Mouse (Mus musculus): ENCODE results near the gene Zfp663. TPM values are rescaled to one million over a fixed set of nuclear protein-coding genes. Genes with fewer than 3 reads are reported as not detected.

Gene Zfp663
- 7.6 and 9.2 TPM in 2 replicates for polyA plus RNA-seq (2016; fragmentation: Nextera tagmentation; extraction: Ambion mirVana)

DNA sequence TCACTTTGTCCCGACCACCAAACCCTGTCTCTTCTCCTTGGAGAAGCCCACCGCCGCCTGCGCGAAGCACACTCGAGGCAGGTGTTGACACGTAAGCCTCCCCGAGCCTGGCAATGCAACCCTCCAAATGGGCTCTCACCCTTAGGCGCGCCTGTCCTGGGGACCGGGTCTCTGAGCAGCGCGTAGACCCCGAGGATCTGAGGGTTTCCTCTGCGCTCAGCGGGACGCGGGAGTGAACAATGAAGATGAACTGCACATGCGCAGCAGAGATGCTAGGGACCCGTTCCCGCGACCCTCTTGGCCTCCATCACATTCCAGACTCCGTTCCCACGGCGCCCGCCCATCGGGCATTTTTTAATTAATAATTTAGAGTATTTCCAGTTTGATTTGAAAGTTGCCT lies at the start of gene Zfp663:
Gene Zfp663, minus strand, starts transcription at position 234 of the 400 bp plus-strand sequence.
- H3K4me3 ChIP-seq: peak within 1 kb of the TSS; percentile 59
- peaks cover 29% of the 10 kb centered on the region for H3K4me1 ChIP-seq
- no peaks in the 10 kb centered on the region for H3K9me3 ChIP-seq
- peak; percentile 59 for ATAC-seq (ENCODE audit: low FRiP score, low read depth)
- peak within 1 kb of the TSS; percentile 85 for H3K9ac ChIP-seq (replicated peaks)
- H3K27me3 ChIP-seq: peaks cover 7% of the 10 kb centered on the region
- WGBS: under 1% methylated on average over 27 of the region's 27 CpGs
- no peaks in the 10 kb centered on the region for H3K36me3 ChIP-seq
- peak within 1 kb of the TSS; percentile 82 for H3K4me2 ChIP-seq (replicated peaks)
- H3K27ac ChIP-seq (replicated peaks): peak within 1 kb of the TSS; percentile 87

DNA sequence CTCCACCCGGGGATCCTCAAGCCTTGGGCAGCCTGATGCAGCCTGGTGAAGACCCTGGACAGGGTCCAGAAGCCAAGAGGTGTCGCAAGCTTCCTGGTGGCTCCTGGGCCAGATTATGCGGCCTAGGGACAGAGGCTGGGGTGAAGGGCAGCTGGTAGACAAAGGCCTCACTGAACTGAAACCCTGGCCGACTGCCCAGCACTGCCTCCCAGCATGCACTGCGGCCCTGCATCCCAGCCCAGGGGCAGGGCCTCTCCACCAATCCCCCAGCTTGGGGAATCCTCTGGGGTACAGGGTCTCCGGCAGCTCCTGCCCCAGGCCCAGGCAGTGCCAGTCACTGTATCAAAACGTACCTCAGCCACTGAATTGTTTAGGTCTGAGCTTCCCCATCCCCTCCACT lies 48.8 kb upstream of the Zfp663 start:
- peaks cover 56% of the 10 kb centered on the region for H3K4me1 ChIP-seq
- no peak overlapping the region; the same call in 1 of the 2 replicates for H3K9ac ChIP-seq (replicated peaks)
- ATAC-seq (ENCODE audit: low FRiP score, low read depth): peak; percentile 50; the same call in 1 of the 2 replicates
- no peak overlapping the region for H3K4me2 ChIP-seq (replicated peaks)
- H3K36me3 ChIP-seq: no peaks in the 10 kb centered on the region
- H3K9me3 ChIP-seq: no peaks in the 10 kb centered on the region
- no peaks in the 10 kb centered on the region for H3K27me3 ChIP-seq
- H3K4me3 ChIP-seq: no peak overlapping the region
- peak overlapping the region; percentile 76 for H3K27ac ChIP-seq (replicated peaks)
- WGBS: 48% methylated on average over 7 of the region's 7 CpGs

DNA sequence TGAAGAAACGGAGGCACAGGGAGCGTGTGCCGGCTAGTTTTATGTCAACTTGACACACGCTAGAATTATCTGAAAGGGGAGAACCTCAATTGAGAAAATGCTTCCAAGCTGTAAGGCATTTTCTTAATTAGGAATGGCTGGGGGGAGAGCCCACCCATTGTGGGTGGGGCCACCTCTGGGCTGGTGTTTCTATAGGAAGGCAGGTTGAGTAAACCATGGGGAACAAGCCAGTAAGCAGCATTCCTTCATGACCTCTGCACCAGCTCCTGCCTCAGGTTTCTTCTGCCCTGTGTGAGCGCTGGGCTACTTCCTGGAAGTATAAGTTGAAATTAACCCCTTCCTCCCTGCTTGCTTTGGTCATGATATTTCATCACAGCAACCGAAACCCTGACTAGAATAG lies 47.3 kb upstream of the Zfp663 start:
- Histone ChIP-seq H3K27ac (replicated peaks) (peak overlapping the region; percentile 76), H3K9ac (replicated peaks) (no peak overlapping the region)

DNA sequence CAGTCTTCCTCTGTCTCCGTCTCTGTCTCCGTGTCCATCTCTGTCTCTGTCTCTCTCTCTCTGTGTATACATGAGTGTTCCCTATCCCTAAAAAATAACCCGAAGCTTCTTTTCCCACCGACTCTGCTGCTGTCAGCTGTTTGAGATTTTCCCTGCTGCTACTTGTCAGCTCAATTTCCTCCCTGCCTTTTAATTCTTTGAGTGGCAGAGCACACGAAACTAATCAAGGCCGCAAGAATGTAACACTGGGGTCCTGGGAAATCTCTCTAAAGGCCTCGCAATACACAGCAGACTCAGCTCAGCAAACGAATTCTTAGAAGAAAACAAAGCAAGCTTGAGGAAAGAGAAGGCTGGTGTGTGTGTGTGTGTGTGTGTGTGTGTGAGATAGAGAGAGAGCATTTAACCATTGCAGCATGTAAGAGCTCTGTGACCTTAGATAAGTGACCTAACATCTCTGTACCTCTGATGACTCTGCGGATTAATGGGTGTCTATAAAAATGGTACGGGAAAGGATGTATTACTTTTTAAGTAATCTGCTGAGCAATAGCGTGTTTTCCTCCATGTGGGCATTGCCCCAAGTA lies 46.7 kb upstream of the Zfp663 start:
- Histone ChIP-seq H3K4me1 (peaks cover 52% of the 10 kb centered on the region), H3K27ac (replicated peaks) (peak overlapping the region; percentile 76), H3K36me3 (no peaks in the 10 kb centered on the region), H3K27me3 (no peaks in the 10 kb centered on the region), H3K4me2 (replicated peaks) (no peak overlapping the region), H3K9me3 (no peaks in the 10 kb centered on the region), H3K4me3 (no peak overlapping the region), H3K9ac (replicated peaks) (no peak overlapping the region)
- WGBS: 30% methylated on average over 11 of the region's 11 CpGs
- ATAC-seq (ENCODE audit: low FRiP score, low read depth): peak; percentile 38; the same call in 1 of the 2 replicates

More for the DNA sequence above, 47.3 kb upstream of the Zfp663 start:
- no peak for ATAC-seq (ENCODE audit: low FRiP score, low read depth)
- Histone ChIP-seq H3K27me3 (no peaks in the 10 kb centered on the region), H3K4me3 (no peak overlapping the region), H3K36me3 (no peaks in the 10 kb centered on the region), H3K4me2 (replicated peaks) (no peak overlapping the region), H3K9me3 (no peaks in the 10 kb centered on the region), H3K4me1 (peaks cover 56% of the 10 kb centered on the region)
- WGBS: 62% methylated on average over 6 of the region's 6 CpGs

DNA sequence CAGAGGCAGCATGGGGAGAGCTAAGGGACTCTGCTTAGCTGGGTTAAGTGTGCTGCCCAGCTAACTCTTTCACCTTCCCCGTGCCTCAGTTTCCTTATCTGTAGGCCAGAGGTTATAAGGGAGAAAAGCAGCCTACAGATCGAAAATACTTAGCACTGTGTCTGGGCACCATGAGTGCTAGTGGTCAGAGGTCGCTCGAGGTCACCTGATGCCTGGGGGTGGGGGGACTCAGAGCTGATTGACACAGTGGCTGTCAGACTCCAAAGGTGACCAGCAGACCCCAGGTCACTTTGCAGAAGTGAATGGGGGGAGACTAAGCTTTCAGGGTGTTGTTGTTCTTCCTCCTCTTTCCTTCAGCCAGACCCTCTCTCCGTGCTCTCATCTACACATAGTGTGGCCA lies 45.8 kb upstream of the Zfp663 start:
- peaks cover 42% of the 10 kb centered on the region for H3K4me1 ChIP-seq
- no peak overlapping the region for H3K9ac ChIP-seq (replicated peaks)
- peak overlapping the region; percentile 76 for H3K27ac ChIP-seq (replicated peaks)
- no peak for ATAC-seq (ENCODE audit: low FRiP score, low read depth)
- H3K27me3 ChIP-seq: no peaks in the 10 kb centered on the region
- H3K4me2 ChIP-seq (replicated peaks): no peak overlapping the region
- H3K9me3 ChIP-seq: no peaks in the 10 kb centered on the region
- no peaks in the 10 kb centered on the region for H3K36me3 ChIP-seq
- WGBS: 73% methylated on average over 5 of the region's 5 CpGs
- H3K4me3 ChIP-seq: no peak overlapping the region

DNA sequence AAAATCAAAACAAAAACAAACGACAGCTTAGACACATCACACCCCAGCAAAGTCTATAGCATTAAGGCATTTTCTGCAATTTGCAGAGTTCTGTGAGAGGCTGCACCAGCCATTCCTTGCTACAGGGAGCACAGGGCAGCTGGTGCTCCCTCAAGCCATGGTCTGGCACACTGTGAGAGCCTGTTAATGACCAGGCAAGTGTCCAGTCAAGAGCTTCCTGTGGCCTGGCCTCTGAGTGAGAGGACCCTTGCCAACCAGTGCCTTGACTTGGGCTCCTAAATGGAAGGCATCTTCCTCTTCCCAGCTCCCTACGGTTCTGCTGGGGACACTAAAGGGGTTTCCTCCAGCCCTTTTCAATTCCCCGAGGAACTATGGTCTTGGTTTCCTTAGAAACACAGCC lies 45.4 kb upstream of the Zfp663 start:
- WGBS: 40% methylated on average over 3 of the region's 3 CpGs
- no peak for ATAC-seq (ENCODE audit: low FRiP score, low read depth)
- H3K4me2 ChIP-seq (replicated peaks): no peak overlapping the region
- no peak overlapping the region for H3K9ac ChIP-seq (replicated peaks)
- H3K4me1 ChIP-seq: peaks cover 40% of the 10 kb centered on the region
- H3K4me3 ChIP-seq: no peak overlapping the region
- no peaks in the 10 kb centered on the region for H3K36me3 ChIP-seq
- H3K27ac ChIP-seq (replicated peaks): peak overlapping the region; percentile 76
- no peaks in the 10 kb centered on the region for H3K9me3 ChIP-seq
- no peaks in the 10 kb centered on the region for H3K27me3 ChIP-seq

DNA sequence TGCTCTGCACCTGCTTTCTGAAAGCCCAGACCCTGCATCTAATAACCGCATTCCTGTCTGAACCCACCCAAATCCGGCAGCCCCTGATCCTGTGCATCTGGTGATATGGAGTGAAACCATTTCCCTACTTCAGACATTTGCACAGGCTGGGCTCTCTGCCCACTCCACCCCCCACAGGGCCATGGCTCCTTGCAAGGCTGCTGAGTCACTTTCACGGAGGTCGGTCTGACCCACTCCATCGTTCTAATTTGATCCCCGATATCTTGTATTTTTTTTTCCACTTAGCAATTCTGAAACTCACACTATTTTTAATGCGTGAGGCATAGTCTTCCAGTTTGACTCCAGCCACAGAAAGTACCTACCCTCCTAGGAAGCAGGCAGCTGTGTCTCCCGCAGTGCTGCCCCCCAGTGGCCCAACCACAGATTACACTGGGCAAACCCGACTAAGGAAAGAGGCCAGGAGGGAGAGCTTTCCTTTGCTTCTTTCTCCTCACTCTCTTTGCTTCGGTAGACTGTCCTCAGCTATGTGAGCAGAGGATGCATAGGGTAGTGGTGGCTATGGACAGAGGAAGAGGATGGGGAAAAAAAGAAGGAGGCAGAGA lies 39.3 kb upstream of the Zfp663 start:
- no peak overlapping the region for H3K27ac ChIP-seq (replicated peaks)
- H3K27me3 ChIP-seq: no peaks in the 10 kb centered on the region
- 52% methylated on average over 10 of the region's 10 CpGs for WGBS
- H3K4me1 ChIP-seq: no peaks in the 10 kb centered on the region
- no peaks in the 10 kb centered on the region for H3K9me3 ChIP-seq
- H3K4me2 ChIP-seq (replicated peaks): no peak overlapping the region
- no peaks in the 10 kb centered on the region for H3K36me3 ChIP-seq
- ATAC-seq (ENCODE audit: low FRiP score, low read depth): no peak
- no peak overlapping the region for H3K4me3 ChIP-seq
- no peak overlapping the region for H3K9ac ChIP-seq (replicated peaks)

DNA sequence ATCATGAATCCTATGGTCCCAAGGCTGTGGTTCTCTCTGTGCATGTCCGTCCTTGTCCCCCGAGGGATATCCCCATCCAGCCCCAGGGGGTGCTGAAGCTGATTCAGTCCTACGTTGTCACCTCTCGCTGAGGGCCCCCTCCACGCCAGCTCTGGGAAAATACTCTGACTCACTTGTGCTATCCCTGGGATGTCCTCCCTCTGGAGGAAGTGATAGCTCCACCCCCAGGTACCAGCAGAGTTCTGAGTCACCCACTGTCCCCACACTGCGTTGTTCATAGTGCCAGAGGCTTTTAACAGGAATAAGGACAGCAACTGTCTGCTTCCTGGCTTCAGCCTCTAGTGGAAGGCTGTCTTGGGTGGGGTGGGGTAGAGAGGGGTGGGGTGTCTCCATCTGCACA lies 36.8 kb upstream of the Zfp663 start:
- Histone ChIP-seq H3K4me3 (no peak overlapping the region), H3K36me3 (no peaks in the 10 kb centered on the region), H3K4me2 (replicated peaks) (no peak overlapping the region), H3K4me1 (no peaks in the 10 kb centered on the region), H3K27me3 (no peaks in the 10 kb centered on the region), H3K27ac (replicated peaks) (no peak overlapping the region), H3K9me3 (no peaks in the 10 kb centered on the region), H3K9ac (replicated peaks) (no peak overlapping the region)
- 60% methylated on average over 6 of the region's 6 CpGs for WGBS
- ATAC-seq (ENCODE audit: low FRiP score, low read depth): no peak

DNA sequence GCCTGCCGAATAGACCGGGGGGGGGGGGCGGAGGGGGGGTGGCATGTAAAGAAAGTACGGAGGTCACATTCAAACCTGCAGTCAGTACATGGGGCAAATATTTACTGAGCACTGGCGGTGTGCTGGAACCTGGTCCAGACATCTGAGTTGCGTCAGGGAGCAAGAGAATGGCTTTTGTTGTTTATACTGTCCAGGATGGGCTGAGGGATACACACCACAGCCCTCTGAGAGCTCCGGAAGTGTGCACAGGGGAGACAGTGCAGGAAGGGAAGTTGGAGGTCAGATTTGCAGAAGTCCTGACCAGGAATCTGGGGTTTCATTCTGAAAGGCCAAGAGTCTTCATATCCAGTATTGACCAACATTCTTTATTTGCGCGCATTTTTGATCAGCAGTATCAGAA lies 36.4 kb upstream of the Zfp663 start:
- Histone ChIP-seq H3K36me3 (no peaks in the 10 kb centered on the region), H3K27ac (replicated peaks) (no peak overlapping the region), H3K9me3 (no peaks in the 10 kb centered on the region), H3K27me3 (no peaks in the 10 kb centered on the region), H3K4me2 (replicated peaks) (no peak overlapping the region), H3K9ac (replicated peaks) (no peak overlapping the region), H3K4me1 (no peaks in the 10 kb centered on the region), H3K4me3 (no peak overlapping the region)
- ATAC-seq (ENCODE audit: low FRiP score, low read depth): no peak
- 76% methylated on average over 9 of the region's 9 CpGs for WGBS

DNA sequence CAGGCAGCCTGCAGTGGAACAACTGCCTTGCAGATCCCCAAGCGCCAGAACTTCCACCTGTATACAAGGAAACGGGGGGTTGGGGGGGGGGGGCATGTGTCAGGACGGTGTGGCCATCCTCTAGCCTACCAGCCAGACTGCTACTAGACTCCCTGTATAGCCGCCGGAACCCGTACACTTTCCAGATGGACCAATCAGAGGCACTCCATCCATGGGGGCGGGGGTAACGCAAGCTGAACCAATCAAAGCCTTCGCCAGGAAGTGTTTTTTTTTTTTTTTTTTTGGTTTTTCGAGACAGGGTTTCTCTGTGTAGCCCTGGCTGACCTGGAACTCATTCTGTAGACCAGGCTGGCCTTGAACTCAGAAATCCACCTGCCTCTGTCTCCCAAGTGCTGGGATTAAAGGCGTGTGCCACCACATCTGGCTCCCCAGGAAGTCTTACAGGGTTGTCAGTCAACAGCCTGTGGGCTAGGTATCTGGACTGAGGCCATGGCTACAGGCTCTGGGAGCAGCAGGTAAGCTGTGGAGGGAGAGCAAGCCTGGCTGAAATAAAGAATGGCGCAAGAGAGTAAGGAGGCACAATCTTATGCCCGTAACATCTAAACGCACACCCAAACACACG lies 29.7 kb upstream of the Zfp663 start:
- Histone ChIP-seq H3K4me1 (peaks cover 18% of the 10 kb centered on the region), H3K27ac (replicated peaks) (0 out of 2 replicates have a peak overlapping the region, but pooled peaks have one; percentile 21), H3K4me3 (no peak overlapping the region), H3K36me3 (no peaks in the 10 kb centered on the region), H3K9me3 (no peaks in the 10 kb centered on the region), H3K4me2 (replicated peaks) (no peak overlapping the region), H3K9ac (replicated peaks) (no peak overlapping the region), H3K27me3 (no peaks in the 10 kb centered on the region)
- ATAC-seq (ENCODE audit: low FRiP score, low read depth): no peak
- 57% methylated on average over 15 of the region's 15 CpGs for WGBS

DNA sequence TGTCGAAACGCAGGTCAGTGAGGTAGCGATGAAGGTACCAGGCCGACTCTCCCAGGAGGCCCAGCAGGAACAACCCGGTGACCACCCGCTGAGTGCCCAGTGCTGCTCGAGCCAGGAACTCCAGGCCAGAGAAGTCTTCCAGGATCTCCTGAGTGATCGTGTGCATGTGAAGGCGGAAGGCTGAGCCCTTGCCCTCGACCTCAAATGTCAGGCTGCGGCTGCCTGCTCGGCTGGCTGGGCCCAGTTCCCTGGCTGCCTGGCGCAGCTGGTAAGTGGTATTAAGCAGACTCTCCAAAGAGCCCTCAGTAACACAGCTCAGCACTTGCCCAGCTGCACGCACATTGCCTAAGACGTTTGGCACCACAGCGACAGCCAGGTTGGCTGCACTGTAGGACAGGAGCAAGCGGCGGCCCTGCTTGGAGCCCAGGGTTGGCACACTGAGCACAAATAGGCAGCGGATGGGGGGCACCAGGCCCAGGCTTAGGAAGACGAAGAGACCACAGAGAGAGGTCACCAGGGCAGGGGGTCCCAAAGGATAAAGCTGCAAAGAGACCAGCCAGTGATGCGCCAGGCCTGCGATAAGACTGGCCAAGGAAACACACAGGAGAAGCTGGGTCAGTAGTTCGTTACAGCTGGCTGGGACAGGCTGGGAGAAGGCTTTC lies 29.1 kb upstream of the Zfp663 start:
- H3K27me3 ChIP-seq: no peaks in the 10 kb centered on the region
- H3K4me1 ChIP-seq: peaks cover 18% of the 10 kb centered on the region
- H3K9me3 ChIP-seq: no peaks in the 10 kb centered on the region
- ATAC-seq (ENCODE audit: low FRiP score, low read depth): no peak
- no peak overlapping the region for H3K4me3 ChIP-seq
- no peak overlapping the region for H3K4me2 ChIP-seq (replicated peaks)
- H3K27ac ChIP-seq (replicated peaks): peak overlapping the region; percentile 21; the same call in 1 of the 2 replicates
- 71% methylated on average over 23 of the region's 23 CpGs for WGBS
- H3K36me3 ChIP-seq: no peaks in the 10 kb centered on the region
- no peak overlapping the region for H3K9ac ChIP-seq (replicated peaks)
